In genomic region chr7:70288621-70289020, GRCm38 (mm10) we compare ENCODE assay signal across 28 mouse cellular contexts.
DNase-seq lines count a peak whose midpoint lies in the region; ATAC-seq and TF ChIP-seq lines count a peak whose summit lies in the region.
"Had no signal": no experiment of that assay in that cellular context is flagged by ENCODE, and none has a peak within 500 bp of the region (broad histone marks: within the 10 kb centered on the region; RNA-seq: fewer than 3 reads in every experiment).

No protein-coding gene starts in this region.

- H3K4me2 ChIP-seq in forebrain, embryonic 16.5 days (ENCODE audit: low read length): no peak overlapping the region
- H3K4me2 ChIP-seq in hindbrain, embryonic 16.5 days (ENCODE audit: low read length): no peak overlapping the region
- H3K4me2 ChIP-seq in kidney, postnatal 0 days (ENCODE audit: low read length): peak overlapping the region; percentile 55; the same call in 1 of the 2 replicates
- H3K4me2 ChIP-seq in midbrain, embryonic 11.5 days: no peak overlapping the region
- no peak overlapping the region for H3K4me2 ChIP-seq in midbrain, embryonic 13.5 days (replicated peaks)

- ATAC-seq in forebrain, embryonic 16.5 days: no peak
- no peak for ATAC-seq in hindbrain, embryonic 16.5 days
- ATAC-seq in kidney, postnatal 0 days (replicated peaks; ENCODE audit: low FRiP score, low read depth): no peak
- no peak for ATAC-seq in midbrain, embryonic 11.5 days (ENCODE audit: low FRiP score)
- ATAC-seq in midbrain, embryonic 13.5 days: no peak
- ATAC-seq: activated CD4-positive, CD25-positive, alpha-beta regulatory T cell, adult 4 months; forebrain, embryonic 13.5 days; forebrain, postnatal 0 days had no signal

- peaks cover 48% of the 10 kb centered on the region for H3K4me1 ChIP-seq in forebrain, embryonic 10.5 days
- no peaks in the 10 kb centered on the region for H3K4me1 ChIP-seq in forebrain, embryonic 16.5 days (replicated peaks; ENCODE audit: control insufficient read depth, insufficient read depth, low read length)
- peaks cover 32% of the 10 kb centered on the region for H3K4me1 ChIP-seq in hindbrain, embryonic 10.5 days (replicated peaks)
- H3K4me1 ChIP-seq in hindbrain, embryonic 16.5 days (ENCODE audit: control insufficient read depth, insufficient read depth, low read depth, low read length): peaks cover 7% of the 10 kb centered on the region
- H3K4me1 ChIP-seq in kidney, postnatal 0 days (replicated peaks; ENCODE audit: insufficient read depth, low read length): peaks cover 8% of the 10 kb centered on the region; the same call in 1 of the 2 replicates
- H3K4me1 ChIP-seq in midbrain, embryonic 11.5 days (ENCODE audit: control insufficient read depth, insufficient read depth, low read length): peaks cover 10% of the 10 kb centered on the region
- peaks cover 9% of the 10 kb centered on the region for H3K4me1 ChIP-seq in midbrain, embryonic 13.5 days (replicated peaks)

- H3K27me3 ChIP-seq in forebrain, embryonic 10.5 days (ENCODE audit: poor library complexity, severe bottlenecking): peaks cover 90% of the 10 kb centered on the region
- peaks cover 49% of the 10 kb centered on the region for H3K27me3 ChIP-seq in forebrain, embryonic 16.5 days (replicated peaks; ENCODE audit: control insufficient read depth, insufficient read depth, low read length)
- peaks cover 85% of the 10 kb centered on the region for H3K27me3 ChIP-seq in hindbrain, embryonic 10.5 days (ENCODE audit: insufficient read depth, poor library complexity, severe bottlenecking)
- H3K27me3 ChIP-seq in hindbrain, embryonic 16.5 days (replicated peaks; ENCODE audit: control insufficient read depth, insufficient read depth, low read length): peaks cover 43% of the 10 kb centered on the region
- peaks cover 33% of the 10 kb centered on the region for H3K27me3 ChIP-seq in kidney, postnatal 0 days (ENCODE audit: insufficient read depth, low read length)
- H3K27me3 ChIP-seq in midbrain, embryonic 11.5 days (ENCODE audit: control insufficient read depth, insufficient read depth, low read length): peaks cover 70% of the 10 kb centered on the region
- H3K27me3 ChIP-seq in midbrain, embryonic 13.5 days: peaks cover 86% of the 10 kb centered on the region

- no peak for DNase-seq in forebrain, embryonic 10.5 days (ENCODE audit: extremely low spot score, low spot score)
- no peak for DNase-seq in hindbrain, embryonic 10.5 days (ENCODE audit: low spot score)
- DNase-seq in kidney, postnatal 0 days (ENCODE audit: low spot score): no peak
- DNase-seq in kidney, postnatal 10 days: no peak
- peak; percentile 85 for DNase-seq in midbrain, embryonic 11.5 days (ENCODE audit: low spot score, missing footprints)
- DNase-seq: adrenal gland, adult 8-10 months; adrenal gland, postnatal 25 days; cerebellum, adult 11-12 months; cerebellum, adult 8-10 months; cerebellum, postnatal 10 days; cerebellum, postnatal 36 days; forebrain, postnatal 0 days; gastrocnemius, adult 2 months; gastrocnemius, postnatal 14 days; heart, adult 18-20 months; heart, postnatal 10 days; heart, postnatal 36 days had no signal

- TF ChIP-seq CTCF in kidney, postnatal 0 days (IDR thresholded peaks at IDR 0.05; ENCODE audit: low read depth): no peak

- peaks cover 7% of the 10 kb centered on the region; the same call in 1 of the 2 replicates for H3K9me3 ChIP-seq in forebrain, embryonic 10.5 days
- no peaks in the 10 kb centered on the region for H3K9me3 ChIP-seq in forebrain, embryonic 16.5 days (ENCODE audit: control insufficient read depth, low read length)
- H3K9me3 ChIP-seq in hindbrain, embryonic 10.5 days: peaks cover 3% of the 10 kb centered on the region; the same call in 1 of the 2 replicates
- H3K9me3 ChIP-seq in hindbrain, embryonic 16.5 days (ENCODE audit: control insufficient read depth, low read length): peaks cover 3% of the 10 kb centered on the region; the same call in 1 of the 2 replicates
- H3K9me3 ChIP-seq in kidney, postnatal 0 days (replicated peaks; ENCODE audit: low read length): no peaks in the 10 kb centered on the region
- H3K9me3 ChIP-seq in midbrain, embryonic 11.5 days (ENCODE audit: control insufficient read depth, low read length): no peaks in the 10 kb centered on the region; the same call in 1 of the 2 replicates
- no peaks in the 10 kb centered on the region for H3K9me3 ChIP-seq in midbrain, embryonic 13.5 days
- H3K9me3 ChIP-seq: embryonic facial prominence, embryonic 10.5 days; embryonic facial prominence, embryonic 13.5 days; forebrain, embryonic 13.5 days; heart, embryonic 10.5 days; heart, embryonic 15.5 days had no signal

- H3K27ac ChIP-seq in forebrain, embryonic 10.5 days: peak overlapping the region; percentile 45; the same call in 1 of the 2 replicates
- H3K27ac ChIP-seq in forebrain, embryonic 16.5 days (ENCODE audit: low read length): no peak overlapping the region
- H3K27ac ChIP-seq in hindbrain, embryonic 10.5 days: peak overlapping the region; percentile 71; the same call in 1 of the 2 replicates
- H3K27ac ChIP-seq in hindbrain, embryonic 16.5 days (ENCODE audit: low read depth, low read length): no peak overlapping the region
- H3K27ac ChIP-seq in kidney, postnatal 0 days: no peak overlapping the region
- H3K27ac ChIP-seq in midbrain, embryonic 11.5 days (ENCODE audit: low read depth, low read length): no peak overlapping the region
- H3K27ac ChIP-seq in midbrain, embryonic 13.5 days: no peak overlapping the region
- H3K27ac ChIP-seq: embryonic facial prominence, embryonic 13.5 days; forebrain, embryonic 13.5 days; gastrocnemius, adult 2 months; heart, embryonic 15.5 days; hindbrain, embryonic 14.5 days had no signal

- H3K36me3 ChIP-seq in forebrain, embryonic 10.5 days (replicated peaks): no peaks in the 10 kb centered on the region
- H3K36me3 ChIP-seq in forebrain, embryonic 16.5 days (ENCODE audit: control insufficient read depth, insufficient read depth): no peaks in the 10 kb centered on the region
- no peaks in the 10 kb centered on the region for H3K36me3 ChIP-seq in hindbrain, embryonic 10.5 days
- no peaks in the 10 kb centered on the region for H3K36me3 ChIP-seq in hindbrain, embryonic 16.5 days (ENCODE audit: control insufficient read depth, insufficient read depth, low read length)
- H3K36me3 ChIP-seq in kidney, postnatal 0 days (ENCODE audit: insufficient read depth, low read length): no peaks in the 10 kb centered on the region
- H3K36me3 ChIP-seq in midbrain, embryonic 11.5 days (ENCODE audit: control insufficient read depth, insufficient read depth, low read length): no peaks in the 10 kb centered on the region
- no peaks in the 10 kb centered on the region for H3K36me3 ChIP-seq in midbrain, embryonic 13.5 days
- H3K36me3 ChIP-seq: embryonic facial prominence, embryonic 10.5 days; embryonic facial prominence, embryonic 13.5 days; heart, embryonic 10.5 days; heart, embryonic 15.5 days had no signal

- WGBS in forebrain, embryonic 10.5 days: 10% methylated on average over 5 of the region's 5 CpGs
- 10% methylated on average over 5 of the region's 5 CpGs for WGBS in forebrain, embryonic 16.5 days
- WGBS in hindbrain, embryonic 10.5 days: 12% methylated on average over 5 of the region's 5 CpGs
- WGBS in hindbrain, embryonic 16.5 days: 20% methylated on average over 5 of the region's 5 CpGs
- 26% methylated on average over 5 of the region's 5 CpGs for WGBS in kidney, postnatal 0 days
- WGBS in midbrain, embryonic 11.5 days: 5% methylated on average over 5 of the region's 5 CpGs
- 14% methylated on average over 5 of the region's 5 CpGs for WGBS in midbrain, embryonic 13.5 days

- H3K9ac ChIP-seq in forebrain, embryonic 16.5 days (replicated peaks; ENCODE audit: low read depth, low read length): no peak overlapping the region
- no peak overlapping the region for H3K9ac ChIP-seq in hindbrain, embryonic 16.5 days (ENCODE audit: low read depth, low read length)
- no peak overlapping the region for H3K9ac ChIP-seq in kidney, postnatal 0 days (ENCODE audit: low read depth, low read length)
- no peak overlapping the region for H3K9ac ChIP-seq in midbrain, embryonic 11.5 days (ENCODE audit: low read length)
- no peak overlapping the region for H3K9ac ChIP-seq in midbrain, embryonic 13.5 days (replicated peaks)
- H3K9ac ChIP-seq: forebrain, embryonic 13.5 days; forebrain, postnatal 0 days; heart, embryonic 15.5 days had no signal

- no peak overlapping the region for H3K4me3 ChIP-seq in forebrain, embryonic 10.5 days
- H3K4me3 ChIP-seq in forebrain, embryonic 16.5 days (replicated peaks; ENCODE audit: low read length): no peak overlapping the region
- no peak overlapping the region for H3K4me3 ChIP-seq in hindbrain, embryonic 10.5 days
- no peak overlapping the region for H3K4me3 ChIP-seq in hindbrain, embryonic 16.5 days (ENCODE audit: low read length)
- H3K4me3 ChIP-seq in kidney, postnatal 0 days (replicated peaks; ENCODE audit: low read depth, low read length): no peak overlapping the region; the same call in 1 of the 2 replicates
- no peak overlapping the region for H3K4me3 ChIP-seq in midbrain, embryonic 11.5 days (ENCODE audit: low read depth, low read length)
- no peak overlapping the region for H3K4me3 ChIP-seq in midbrain, embryonic 13.5 days (replicated peaks)
- H3K4me3 ChIP-seq: erythroblast, embryonic 14.5 days had no signal

Comparison
In these comparisons a context has a peak if more than half of its experiments do, and no peak if none do; other contexts are left out.
1. H3K27ac ChIP-seq: peak in forebrain, embryonic 10.5 days (single experiment) and hindbrain, embryonic 10.5 days (single experiment); none in forebrain, embryonic 16.5 days (single experiment), hindbrain, embryonic 16.5 days (single experiment), kidney, postnatal 0 days (single experiment), midbrain, embryonic 11.5 days (single experiment) and midbrain, embryonic 13.5 days (single experiment).